Mouse (Mus musculus) cortical plate, adult 2 months (tissue): ENCODE data around the gene Evi2b.

ENCODE experiments used
- CTCF ChIP-seq: fragments of 200-500 bp; IDR thresholded peaks from 2 replicates; pipeline ENCODE4 v1.5.1; 2011; ENCODE audit warnings: mild to moderate bottlenecking, control low read depth, low read length; ENCODE audit not compliant: insufficient read depth; ENCODE audit errors: extremely low read depth
- POLR2A ChIP-seq: fragments of 200-500 bp; IDR thresholded peaks from 2 replicates; pipeline ENCODE4 v1.6.1; 2011; ENCODE audit warnings: mild to moderate bottlenecking, low read length, control low read depth; ENCODE audit not compliant: insufficient read depth; ENCODE audit errors: extremely low read depth

DNA sequence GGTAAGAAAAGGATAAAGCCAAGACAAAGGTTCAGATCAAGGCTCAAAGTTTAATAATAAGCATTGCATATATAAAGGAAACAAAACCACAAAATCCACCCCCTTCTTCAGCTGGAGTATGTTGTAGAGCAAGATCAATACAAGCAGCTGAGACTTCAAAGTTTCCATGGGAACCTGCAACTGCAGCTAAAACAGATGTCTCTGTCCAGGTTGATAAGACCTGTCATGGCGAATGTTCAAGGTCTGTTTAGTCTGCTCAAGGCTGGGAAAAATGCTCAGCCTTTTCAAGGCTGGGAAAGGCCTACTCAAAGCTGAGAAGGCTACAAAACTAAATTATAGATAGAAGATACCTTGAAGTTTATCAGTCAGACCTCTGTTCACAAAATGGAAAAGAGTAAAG is 29.1 kb upstream of the Evi2b start:
- TF ChIP-seq CTCF (no peak), POLR2A (no peak)
